ENCODE assay signal across 11 mouse cellular contexts in genomic region chr19:42016251-42016650, GRCm38 (mm10). TPM values are rescaled to one million over a fixed set of nuclear protein-coding genes. Genes with fewer than 3 reads are reported as not detected.
DNase-seq lines count a peak whose midpoint lies in the region; ATAC-seq and TF ChIP-seq lines count a peak whose summit lies in the region.
"Had no signal": no experiment of that assay in that cellular context is flagged by ENCODE, and none has a peak within 500 bp of the region (broad histone marks: within the 10 kb centered on the region; RNA-seq: fewer than 3 reads in every experiment).

No protein-coding gene starts in this region.

- intact Hi-C loops in left cerebral cortex, adult 2 months (cut with DNase I): no loop called here
- intact Hi-C loops in left cerebral cortex, postnatal 36 days (cut with DNase I): loop anchor here (5.0 kb wide), 1 partner anchor 34 kb away; the partner anchor contains the start of genes Mms19 and Ubtd1

- no peak for ATAC-seq in heart, embryonic 15.5 days (replicated peaks; ENCODE audit: insufficient number of reproducible peaks, insufficient read depth, low FRiP score, low read depth)
- ATAC-seq in embryonic facial prominence, embryonic 14.5 days (ENCODE audit: low read depth): no peak
- no peak for ATAC-seq in stomach, embryonic 16.5 days (ENCODE audit: insufficient read depth, low FRiP score)

- no peak overlapping the region for H3K4me3 ChIP-seq in heart, embryonic 15.5 days
- H3K4me3 ChIP-seq in left cerebral cortex, adult 2 months: no peak overlapping the region
- H3K4me3 ChIP-seq in embryonic facial prominence, embryonic 14.5 days (ENCODE audit: low read depth, low read length): no peak overlapping the region
- no peak overlapping the region for H3K4me3 ChIP-seq in stomach, embryonic 16.5 days (replicated peaks; ENCODE audit: low read length)

- no peaks in the 10 kb centered on the region for H3K36me3 ChIP-seq in heart, embryonic 15.5 days
- H3K36me3 ChIP-seq in embryonic facial prominence, embryonic 14.5 days (ENCODE audit: control insufficient read depth, insufficient read depth, low read length): no peaks in the 10 kb centered on the region
- H3K36me3 ChIP-seq in stomach, embryonic 16.5 days (ENCODE audit: control insufficient read depth, insufficient read depth, low read length): no peaks in the 10 kb centered on the region

- no peak for TF ChIP-seq CTCF in left cerebral cortex, adult 2 months (IDR thresholded peaks at IDR 0.05)

- H3K4me2 ChIP-seq in heart, embryonic 15.5 days: no peak overlapping the region
- no peak overlapping the region for H3K4me2 ChIP-seq in embryonic facial prominence, embryonic 14.5 days (ENCODE audit: low read depth, low read length)
- no peak overlapping the region for H3K4me2 ChIP-seq in stomach, embryonic 16.5 days (ENCODE audit: low read depth, low read length)

- WGBS in heart, embryonic 15.5 days: 77% methylated on average over 4 of the region's 4 CpGs
- 47% methylated on average over 4 of the region's 4 CpGs for WGBS in embryonic facial prominence, embryonic 14.5 days
- WGBS in stomach, embryonic 16.5 days: 75% methylated on average over 4 of the region's 4 CpGs

- DNase-seq in heart, adult 18-20 months: no peak
- DNase-seq in left cerebral cortex, adult 2 months (ENCODE audit: extremely low spot score in 1 of 2, low spot score in 2 of 2): no peak
- no peak for DNase-seq in left cerebral cortex, postnatal 36 days (ENCODE audit: low spot score in 2 of 2)
- DNase-seq in embryonic facial prominence, embryonic 14.5 days (ENCODE audit: low spot score): peak; percentile 33
- no peak for DNase-seq in layer of hippocampus, adult 18-20 months (ENCODE audit: low spot score in 2 of 2)
- DNase-seq: cerebellum, adult 2 months; liver had no signal

- no peaks in the 10 kb centered on the region for H3K27me3 ChIP-seq in heart, embryonic 15.5 days
- H3K27me3 ChIP-seq in embryonic facial prominence, embryonic 14.5 days (replicated peaks; ENCODE audit: control insufficient read depth, insufficient read depth, low read length): no peaks in the 10 kb centered on the region
- H3K27me3 ChIP-seq in stomach, embryonic 16.5 days (ENCODE audit: control insufficient read depth, insufficient read depth, low read length): no peaks in the 10 kb centered on the region

- no peaks in the 10 kb centered on the region for H3K9me3 ChIP-seq in heart, embryonic 15.5 days (replicated peaks)
- no peaks in the 10 kb centered on the region for H3K9me3 ChIP-seq in embryonic facial prominence, embryonic 14.5 days (ENCODE audit: control insufficient read depth, low read length)
- H3K9me3 ChIP-seq in stomach, embryonic 16.5 days (replicated peaks; ENCODE audit: control insufficient read depth, low read length): no peaks in the 10 kb centered on the region

- peaks cover 39% of the 10 kb centered on the region for H3K4me1 ChIP-seq in heart, embryonic 15.5 days (replicated peaks)
- peaks cover 39% of the 10 kb centered on the region for H3K4me1 ChIP-seq in embryonic facial prominence, embryonic 14.5 days (ENCODE audit: control insufficient read depth, insufficient read depth, low read length)
- peaks cover 25% of the 10 kb centered on the region for H3K4me1 ChIP-seq in stomach, embryonic 16.5 days (ENCODE audit: control insufficient read depth, insufficient read depth, low read length)

- H3K27ac ChIP-seq in heart, embryonic 15.5 days: peak overlapping the region; percentile 81
- H3K27ac ChIP-seq in left cerebral cortex, adult 2 months: peak overlapping the region; percentile 86
- peak overlapping the region; percentile 87 for H3K27ac ChIP-seq in embryonic facial prominence, embryonic 14.5 days (replicated peaks; ENCODE audit: low read depth, low read length)
- H3K27ac ChIP-seq in stomach, embryonic 16.5 days (ENCODE audit: low read length): peak overlapping the region; percentile 83

- H3K9ac ChIP-seq in heart, embryonic 15.5 days: no peak overlapping the region
- H3K9ac ChIP-seq in embryonic facial prominence, embryonic 14.5 days (ENCODE audit: low read depth, low read length): no peak overlapping the region
- no peak overlapping the region for H3K9ac ChIP-seq in stomach, embryonic 16.5 days (ENCODE audit: low read length)

RNA-seq across cellular contexts. Expression of gene Ankrd2, which starts 19.5 kb away (rescaled TPM):
- polyA plus RNA-seq in heart, embryonic 15.5 days (2015; fragmentation: Nextera tagmentation; extraction: Ambion mirVana): 0.25 TPM in 1 of 2 replicates, not detected in the other
- total RNA-seq in heart, adult 18-20 months (2021): under 1 TPM in 1 of 2 experiments, not detected in 1; 0.47 TPM
- total RNA-seq in left cerebral cortex, adult 2 months (2021): under 1 TPM in 1 of 2 experiments, not detected in 1; 0.42 TPM
- not detected for total RNA-seq in left cerebral cortex, postnatal 36 days (2021)
- 6.6 and 7.8 TPM in 2 replicates for polyA plus RNA-seq in embryonic facial prominence, embryonic 14.5 days (2014; fragmentation: Nextera tagmentation; extraction: Ambion mirVana)
- 0.84 TPM in 1 of 2 replicates, not detected in the other for polyA plus RNA-seq in stomach, embryonic 16.5 days (2015; fragmentation: Nextera tagmentation; extraction: Ambion mirVana)
- total RNA-seq in layer of hippocampus, adult 18-20 months (2021): under 1 TPM in 1 of 2 experiments, not detected in 1; 0.30 TPM
- polyA plus RNA-seq: large intestine, adult 2 months had no signal

RNA-seq across cellular contexts. Expression of gene Hoga1, which starts 29.2 kb away (rescaled TPM):
- 0.44 and 0.80 TPM in 2 replicates for polyA plus RNA-seq in heart, embryonic 15.5 days (2015; fragmentation: Nextera tagmentation; extraction: Ambion mirVana)
- total RNA-seq in heart, adult 18-20 months (2021): 1 to 10 TPM; 1.3 to 1.7 TPM
- total RNA-seq in left cerebral cortex, adult 2 months (2021): 1 to 10 TPM; 4.1 to 4.2 TPM
- total RNA-seq in left cerebral cortex, postnatal 36 days (2021): 1 to 10 TPM; 3.4 to 4.2 TPM
- polyA plus RNA-seq in embryonic facial prominence, embryonic 14.5 days (2014; fragmentation: Nextera tagmentation; extraction: Ambion mirVana): 1.0 and 1.9 TPM in 2 replicates
- 3.5 and 3.6 TPM in 2 replicates for polyA plus RNA-seq in stomach, embryonic 16.5 days (2015; fragmentation: Nextera tagmentation; extraction: Ambion mirVana)
- 1 to 10 TPM; 8.7 to 9.4 TPM for total RNA-seq in layer of hippocampus, adult 18-20 months (2021)

RNA-seq across cellular contexts. Expression of gene Ubtd1, which starts 34.7 kb away (rescaled TPM):
- 14.6 and 18.0 TPM in 2 replicates for polyA plus RNA-seq in heart, embryonic 15.5 days (2015; fragmentation: Nextera tagmentation; extraction: Ambion mirVana)
- total RNA-seq in heart, adult 18-20 months (2021): 10 to 100 TPM; 17.7 to 19.2 TPM
- 10 to 100 TPM; 10.9 to 12.1 TPM for total RNA-seq in left cerebral cortex, adult 2 months (2021)
- 10 to 100 TPM; 12.2 to 15.1 TPM for total RNA-seq in left cerebral cortex, postnatal 36 days (2021)
- polyA plus RNA-seq in embryonic facial prominence, embryonic 14.5 days (2014; fragmentation: Nextera tagmentation; extraction: Ambion mirVana): 18.7 and 20.8 TPM in 2 replicates
- 13.4 and 14.8 TPM in 2 replicates for polyA plus RNA-seq in stomach, embryonic 16.5 days (2015; fragmentation: Nextera tagmentation; extraction: Ambion mirVana)
- 10 to 100 TPM; 13.4 to 14.6 TPM for total RNA-seq in layer of hippocampus, adult 18-20 months (2021)

RNA-seq across cellular contexts. Expression of gene Mms19, which starts 35.3 kb away (rescaled TPM):
- 19.7 and 22.5 TPM in 2 replicates for polyA plus RNA-seq in heart, embryonic 15.5 days (2015; fragmentation: Nextera tagmentation; extraction: Ambion mirVana)
- 10 to 100 TPM; 13.9 to 14.6 TPM for total RNA-seq in heart, adult 18-20 months (2021)
- total RNA-seq in left cerebral cortex, adult 2 months (2021): 10 to 100 TPM; 34.7 to 38.2 TPM
- total RNA-seq in left cerebral cortex, postnatal 36 days (2021): 10 to 100 TPM; 25.2 to 36.7 TPM
- 27.5 and 35.2 TPM in 2 replicates for polyA plus RNA-seq in embryonic facial prominence, embryonic 14.5 days (2014; fragmentation: Nextera tagmentation; extraction: Ambion mirVana)
- polyA plus RNA-seq in stomach, embryonic 16.5 days (2015; fragmentation: Nextera tagmentation; extraction: Ambion mirVana): 27.6 and 31.5 TPM in 2 replicates
- 10 to 100 TPM; 28.7 to 34.6 TPM for total RNA-seq in layer of hippocampus, adult 18-20 months (2021)

RNA-seq across cellular contexts. Expression of gene 4933411K16Rik, which starts 35.8 kb away (rescaled TPM):
- not detected in 2 replicates for polyA plus RNA-seq in heart, embryonic 15.5 days (2015; fragmentation: Nextera tagmentation; extraction: Ambion mirVana)
- not detected for total RNA-seq in heart, adult 18-20 months (2021)
- 1 to 10 TPM in 1 of 2 experiments, under 1 TPM in 1; 0.75 to 1.2 TPM for total RNA-seq in left cerebral cortex, adult 2 months (2021)
- under 1 TPM; 0.62 to 0.86 TPM for total RNA-seq in left cerebral cortex, postnatal 36 days (2021)
- polyA plus RNA-seq in embryonic facial prominence, embryonic 14.5 days (2014; fragmentation: Nextera tagmentation; extraction: Ambion mirVana): 0.25 TPM in 1 of 2 replicates, not detected in the other
- polyA plus RNA-seq in stomach, embryonic 16.5 days (2015; fragmentation: Nextera tagmentation; extraction: Ambion mirVana): not detected in 2 replicates
- 1 to 10 TPM; 1.6 to 2.1 TPM for total RNA-seq in layer of hippocampus, adult 18-20 months (2021)
- polyA plus RNA-seq: thymus, postnatal 0 days had no signal
